Mouse (Mus musculus) midbrain, embryonic 11.5 days (tissue): ENCODE results near the gene Mpzl2. TPM values are rescaled to one million over a fixed set of nuclear protein-coding genes. Genes with fewer than 3 reads are reported as not detected.

Source experiments
- ATAC-seq: fragments of 200-750 bp; cut with Nextera tagmentation; 2 replicates; pipeline ENCODE4 v1.8.0; 2017; ENCODE audit warnings: moderate TSS enrichment, moderate library complexity; ENCODE audit not compliant: low FRiP score
- DNase-seq: peaks from one replicate; pipeline ENCODE4 v3.0.0; 2015; ENCODE audit warnings: low spot score; ENCODE audit errors: missing footprints
- H3K27ac ChIP-seq: fragments of 300-500 bp; sonication (generic); 2 replicates; pipeline ENCODE4 v1.5.1; 2014; ENCODE audit warnings: low read depth, low read length
- H3K27me3 ChIP-seq: fragments of 300-500 bp; sonication (generic); 2 replicates; pipeline ENCODE4 v1.6.1; 2014; ENCODE audit warnings: mild to moderate bottlenecking, low read length, moderate library complexity, mixed read lengths; ENCODE audit not compliant: control insufficient read depth, insufficient read depth
- H3K36me3 ChIP-seq: fragments of 300-500 bp; sonication (generic); 2 replicates; pipeline ENCODE4 v1.6.1; 2014; ENCODE audit warnings: mild to moderate bottlenecking, low read length, moderate library complexity, mixed read lengths; ENCODE audit not compliant: control insufficient read depth, insufficient read depth
- H3K4me1 ChIP-seq: fragments of 300-500 bp; sonication (generic); 2 replicates; pipeline ENCODE4 v1.6.1; 2014; ENCODE audit warnings: low read length; ENCODE audit not compliant: control insufficient read depth, insufficient read depth
- H3K4me2 ChIP-seq: fragments of 300-500 bp; sonication (generic); 2 replicates; pipeline ENCODE4 v1.6.1; 2014; ENCODE audit warnings: mild to moderate bottlenecking, moderate library complexity
- H3K4me3 ChIP-seq: fragments of 300-500 bp; sonication (generic); 2 replicates; pipeline ENCODE4 v1.5.1; 2014; ENCODE audit warnings: low read depth, low read length
- H3K9ac ChIP-seq: fragments of 300-500 bp; sonication (generic); 2 replicates; pipeline ENCODE4 v1.6.1; 2014; ENCODE audit warnings: low read length
- H3K9me3 ChIP-seq: fragments of 300-500 bp; sonication (generic); 2 replicates; pipeline ENCODE4 v1.6.1; 2016; ENCODE audit warnings: low read length; ENCODE audit not compliant: control insufficient read depth
- WGBS: fragments of 180-500 bp; shearing (Covaris S2); extraction: QIAGEN DNeasy Blood & Tissue Kit; methylation state at CpG from one replicate; pipeline ENCODE4 v1.1.7; 2014; 5-methylcytosine and 5-hydroxymethylcytosine counted together
- polyA plus RNA-seq: library from polyadenylated mRNA; unstranded; fragments of >200 nt; fragmentation: Nextera tagmentation; extraction: Ambion mirVana; gene quantifications from 2 replicates; pipeline ENCODE4 v1.2.1, GENCODE M21; 2014

Mpzl2 gene
- 0.63 and 0.65 TPM in 2 replicates for polyA plus RNA-seq

GRCm38 (mm10) chr9:45039499-45039898, at the start of gene Mpzl2:
Gene Mpzl2, plus strand, starts transcription at chr9:45039799.
- Histone ChIP-seq H3K27ac (no peak within 1 kb of the TSS), H3K4me2 (no peak within 1 kb of the TSS), H3K27me3 (peaks cover 46% of the 10 kb centered on the region), H3K9ac (no peak within 1 kb of the TSS), H3K36me3 (no peaks in the 10 kb centered on the region), H3K4me3 (no peak within 1 kb of the TSS), H3K4me1 (no peaks in the 10 kb centered on the region), H3K9me3 (no peaks in the 10 kb centered on the region)
- WGBS, result 65% methylated on average over 5 of the region's 5 CpGs
- no peak for DNase-seq
- no peak for ATAC-seq

- Histone ChIP-seq H3K27me3 (no peaks in the 10 kb centered on the region), H3K36me3 (no peaks in the 10 kb centered on the region), H3K4me2 (no peak overlapping the region), H3K9me3 (no peaks in the 10 kb centered on the region), H3K4me1 (no peaks in the 10 kb centered on the region), H3K27ac (no peak overlapping the region), H3K4me3 (no peak overlapping the region), H3K9ac (no peak overlapping the region)
- 89% methylated on average over 2 of the region's 2 CpGs for WGBS
- DNase-seq, result no peak
- ATAC-seq, result no peak
These were observed 47.8 kb upstream of the Mpzl2 start for GRCm38 (mm10) chr9:44991821-44992220.

DNA sequence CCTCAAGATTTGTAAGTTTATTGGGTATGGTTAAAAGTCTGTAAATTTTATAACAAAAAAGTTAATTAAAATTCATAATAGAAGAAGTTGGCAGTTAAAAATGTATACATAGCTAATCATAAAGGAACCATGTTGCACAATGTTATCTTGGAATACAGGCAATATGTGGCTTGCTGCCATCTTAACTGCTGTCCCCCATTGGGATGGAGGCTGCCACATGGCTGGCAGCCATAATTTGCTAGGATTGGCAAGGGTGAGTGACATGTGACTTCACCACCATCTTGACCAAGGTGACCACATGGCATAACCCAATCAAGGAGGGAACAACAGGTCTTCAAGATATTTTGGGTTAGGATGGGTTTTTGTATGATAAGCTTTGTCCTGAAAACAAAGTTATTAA, 47.3 kb upstream of the Mpzl2 start:
- no peaks in the 10 kb centered on the region for H3K36me3 ChIP-seq
- H3K27me3 ChIP-seq, result no peaks in the 10 kb centered on the region
- no peak for ATAC-seq
- H3K4me1 ChIP-seq, result no peaks in the 10 kb centered on the region
- H3K9ac ChIP-seq, result no peak overlapping the region
- DNase-seq, result no peak
- no peak overlapping the region for H3K4me2 ChIP-seq
- H3K9me3 ChIP-seq, result no peaks in the 10 kb centered on the region
- H3K4me3 ChIP-seq, result no peak overlapping the region
- no peak overlapping the region for H3K27ac ChIP-seq

DNA sequence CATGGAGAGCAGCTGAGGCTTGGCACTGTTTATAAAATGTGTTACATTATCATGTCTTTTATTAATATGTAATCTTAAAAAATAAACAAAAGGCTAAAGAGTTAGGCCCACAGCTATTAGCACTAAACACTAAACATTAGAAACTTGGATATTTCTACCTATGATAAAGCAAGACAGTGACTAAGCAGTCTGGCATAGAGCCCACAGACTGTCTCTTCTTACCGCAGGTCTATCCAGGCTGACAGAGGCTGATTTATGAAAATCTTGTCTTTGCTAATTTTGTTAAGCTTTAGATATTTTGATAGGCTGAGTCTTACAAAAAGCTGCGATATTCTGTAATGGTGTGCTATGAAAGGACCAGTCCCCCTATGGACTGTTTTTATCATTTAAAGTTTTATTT, 46.3 kb upstream of the Mpzl2 start:
- no peak overlapping the region for H3K4me2 ChIP-seq
- H3K27me3 ChIP-seq, result no peaks in the 10 kb centered on the region
- H3K27ac ChIP-seq, result no peak overlapping the region
- no peak for DNase-seq
- no peaks in the 10 kb centered on the region for H3K36me3 ChIP-seq
- 94% methylated on average over 2 of the region's 2 CpGs for WGBS
- no peaks in the 10 kb centered on the region for H3K4me1 ChIP-seq
- H3K9me3 ChIP-seq, result no peaks in the 10 kb centered on the region
- H3K9ac ChIP-seq, result no peak overlapping the region
- no peak overlapping the region for H3K4me3 ChIP-seq
- no peak for ATAC-seq

- ATAC-seq (no peak), DNase-seq (no peak)
- no peaks in the 10 kb centered on the region for H3K9me3 ChIP-seq
- no peaks in the 10 kb centered on the region for H3K4me1 ChIP-seq
- H3K4me2 ChIP-seq, result no peak overlapping the region
- H3K9ac ChIP-seq, result no peak overlapping the region
- no peak overlapping the region for H3K4me3 ChIP-seq
- no peaks in the 10 kb centered on the region for H3K36me3 ChIP-seq
- no peak overlapping the region for H3K27ac ChIP-seq
- H3K27me3 ChIP-seq, result no peaks in the 10 kb centered on the region
- 80% methylated on average over 4 of the region's 4 CpGs for WGBS
These were observed 44.6 kb upstream of the Mpzl2 start for GRCm38 (mm10) chr9:44994962-44995361.

- Histone ChIP-seq H3K36me3 (no peaks in the 10 kb centered on the region), H3K9ac (no peak overlapping the region), H3K27me3 (no peaks in the 10 kb centered on the region), H3K27ac (no peak overlapping the region), H3K4me3 (no peak overlapping the region), H3K4me2 (no peak overlapping the region), H3K9me3 (no peaks in the 10 kb centered on the region), H3K4me1 (no peaks in the 10 kb centered on the region)
- no peak for ATAC-seq
- DNase-seq, result no peak
- 93% methylated on average over 7 of the region's 7 CpGs for WGBS
These were observed 43.0 kb upstream of the Mpzl2 start for GRCm38 (mm10) chr9:44996590-44996989.

- Histone ChIP-seq H3K27me3 (no peaks in the 10 kb centered on the region), H3K4me1 (no peaks in the 10 kb centered on the region), H3K9ac (no peak overlapping the region), H3K4me2 (no peak overlapping the region), H3K9me3 (no peaks in the 10 kb centered on the region), H3K27ac (no peak overlapping the region), H3K36me3 (no peaks in the 10 kb centered on the region), H3K4me3 (no peak overlapping the region)
- WGBS, result 75% methylated on average over 11 of the region's 11 CpGs
- no peak for ATAC-seq
- DNase-seq, result no peak
These were observed 41.5 kb upstream of the Mpzl2 start for GRCm38 (mm10) chr9:44998138-44998537.

DNA sequence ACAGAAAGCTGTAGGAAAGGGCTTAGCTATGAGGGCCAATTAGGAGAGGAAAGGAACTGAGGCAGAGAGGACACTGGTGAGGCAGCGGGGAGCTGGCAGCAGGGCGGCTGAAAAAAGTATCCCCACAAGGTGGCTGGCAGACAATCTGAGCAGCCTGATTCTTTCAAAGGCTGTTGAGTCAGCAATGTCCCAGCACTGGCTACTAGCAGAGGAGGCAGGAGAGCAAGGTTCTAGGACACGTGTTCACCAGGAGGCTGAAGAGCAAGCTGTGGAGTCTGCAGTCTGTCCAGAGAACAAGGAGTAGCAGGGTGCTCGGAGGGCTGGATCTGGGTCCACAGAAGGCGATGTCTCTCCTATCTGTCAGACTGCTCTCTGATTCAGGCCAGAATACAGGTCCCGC, 40.4 kb upstream of the Mpzl2 start:
- Histone ChIP-seq H3K9me3 (no peaks in the 10 kb centered on the region), H3K36me3 (no peaks in the 10 kb centered on the region), H3K4me1 (no peaks in the 10 kb centered on the region), H3K27me3 (no peaks in the 10 kb centered on the region), H3K4me2 (no peak overlapping the region), H3K4me3 (no peak overlapping the region), H3K27ac (no peak overlapping the region), H3K9ac (no peak overlapping the region)
- ATAC-seq (no peak), DNase-seq (no peak)
- 57% methylated on average over 6 of the region's 6 CpGs for WGBS

DNA sequence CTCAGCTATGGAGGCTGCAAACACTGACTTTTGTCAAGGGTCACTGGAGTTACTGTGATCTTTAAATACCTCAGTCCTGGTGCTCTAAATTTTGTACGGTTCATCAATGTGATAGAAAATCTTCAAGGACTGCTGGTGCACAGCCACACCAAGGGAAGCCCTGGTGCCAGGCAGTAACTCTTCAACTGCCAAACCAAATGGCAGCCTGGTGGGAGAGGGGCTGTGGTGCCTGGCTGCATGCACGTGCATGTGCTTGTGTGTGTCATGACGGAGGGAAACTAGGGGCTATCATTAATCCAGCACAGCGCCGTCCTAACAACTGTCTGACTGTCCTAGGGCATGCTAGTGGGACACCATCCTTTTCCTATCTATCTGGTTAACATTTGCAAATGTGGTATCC, 39.8 kb upstream of the Mpzl2 start:
- DNase-seq (no peak), ATAC-seq (no peak)
- no peak overlapping the region for H3K9ac ChIP-seq
- no peaks in the 10 kb centered on the region for H3K4me1 ChIP-seq
- WGBS, result 78% methylated on average over 5 of the region's 5 CpGs
- no peak overlapping the region for H3K4me3 ChIP-seq
- no peak overlapping the region for H3K27ac ChIP-seq
- no peak overlapping the region for H3K4me2 ChIP-seq
- no peaks in the 10 kb centered on the region for H3K27me3 ChIP-seq
- H3K36me3 ChIP-seq, result no peaks in the 10 kb centered on the region
- no peaks in the 10 kb centered on the region for H3K9me3 ChIP-seq

DNA sequence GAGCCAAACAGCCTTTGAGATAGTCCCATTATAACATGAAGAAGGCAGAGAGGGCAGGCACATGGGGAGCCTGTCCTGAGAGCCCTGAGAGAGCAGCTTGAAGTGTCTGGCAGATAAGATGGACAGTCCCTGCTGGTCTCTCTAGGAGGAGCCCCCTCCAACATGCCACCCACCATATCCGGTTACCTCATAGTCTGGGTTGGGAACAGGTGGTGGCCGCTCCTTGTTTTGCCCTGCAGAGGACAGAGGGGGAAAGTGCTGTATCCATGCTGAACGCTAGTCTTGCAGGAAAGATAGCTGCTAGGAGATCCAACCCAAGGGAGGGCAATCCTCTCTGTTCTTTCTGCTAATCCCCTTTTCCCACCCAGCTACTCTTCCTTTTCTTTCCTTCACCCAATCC, 39.4 kb upstream of the Mpzl2 start:
- no peak for ATAC-seq
- WGBS, result 64% methylated on average over 3 of the region's 3 CpGs
- no peak overlapping the region for H3K27ac ChIP-seq
- no peaks in the 10 kb centered on the region for H3K4me1 ChIP-seq
- no peaks in the 10 kb centered on the region for H3K36me3 ChIP-seq
- H3K9ac ChIP-seq, result no peak overlapping the region
- H3K27me3 ChIP-seq, result no peaks in the 10 kb centered on the region
- DNase-seq, result no peak
- no peaks in the 10 kb centered on the region for H3K9me3 ChIP-seq
- no peak overlapping the region for H3K4me2 ChIP-seq
- no peak overlapping the region for H3K4me3 ChIP-seq
